Mouse (Mus musculus): ENCODE measurements at regions not wholly inside any gene's neighbourhood (a gene's known extent, or its start where the extent isn't known, plus 50 kb on each side); places are given as distances from the start of the nearest gene placed in this dataset.
"Not testable (repeated sequence)": the region's sequence is repeated elsewhere in the genome, so short reads cannot be mapped to it uniquely, and the experiment has no call there.

GRCm38 (mm10) chr16:29911164-29911571 is 153.0 kb upstream of the Hes1 start:
- peak; percentile 50 for DNase-seq (ENCODE audit: low spot score)

DNA sequence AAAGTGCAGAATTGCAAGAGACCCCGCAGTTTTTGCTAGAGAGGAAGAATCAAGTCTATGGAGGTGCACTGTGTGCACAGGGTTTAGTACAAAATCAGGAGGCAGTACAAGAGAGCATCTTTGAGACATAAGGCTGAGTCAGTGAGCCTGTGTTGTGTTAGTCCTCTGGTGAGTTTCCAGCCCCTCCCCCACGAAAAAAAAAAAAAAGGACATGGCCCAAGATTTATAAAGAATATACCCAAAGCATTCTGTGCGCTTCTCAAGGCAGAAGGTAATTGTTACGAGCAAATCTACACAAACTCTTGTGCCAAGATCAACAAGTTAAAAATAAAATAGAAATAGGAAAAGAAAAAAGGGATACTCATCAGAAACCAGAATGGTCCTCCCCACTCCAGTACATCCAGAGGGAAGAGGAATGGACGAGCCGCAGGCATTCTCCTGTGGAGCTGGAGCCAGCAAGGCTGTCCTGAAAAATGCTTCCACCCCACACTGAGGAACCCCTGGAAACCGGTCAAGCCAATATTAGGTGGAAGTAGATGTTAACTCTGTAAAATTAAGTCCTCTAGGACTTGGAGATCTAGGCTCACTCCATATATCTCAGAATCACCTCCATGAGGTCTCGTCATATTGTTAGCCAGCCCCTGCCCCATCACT is 150.7 kb upstream of the Hes1 start:
- no peak for DNase-seq (ENCODE audit: low spot score)

GRCm38 (mm10) chr16:29915346-29915745 is 148.8 kb upstream of the Hes1 start:
- DNase-seq (ENCODE audit: low spot score): no peak

GRCm38 (mm10) chr16:29917989-29918388 is 146.2 kb upstream of the Hes1 start:
- DNase-seq (ENCODE audit: low spot score): no peak

- DNase-seq (ENCODE audit: low spot score): no peak
Observed at GRCm38 (mm10) chr16:29918396-29918795, 145.8 kb upstream of the Hes1 start.

DNA sequence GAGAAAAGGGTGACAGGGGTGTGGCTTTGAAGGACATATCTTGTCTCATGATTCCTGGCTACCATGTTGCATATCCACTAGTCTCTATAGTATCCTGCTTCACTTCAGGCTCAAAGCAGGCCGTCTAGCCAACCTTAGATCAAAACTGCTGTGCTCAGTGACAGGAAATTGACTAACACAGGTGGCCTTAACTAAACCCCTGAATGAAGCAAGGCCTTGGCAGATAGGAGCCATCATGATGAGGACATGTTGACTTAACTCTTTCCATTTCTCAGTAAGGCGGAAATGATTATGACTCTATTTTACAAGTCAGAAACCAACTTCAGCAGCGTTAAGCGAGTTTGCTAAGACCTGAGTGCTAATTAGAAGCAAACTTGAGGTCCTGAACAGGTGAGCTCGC is 143.2 kb upstream of the Hes1 start:
- DNase-seq (ENCODE audit: low spot score): no peak

GRCm38 (mm10) chr16:29921385-29921784 is 142.8 kb upstream of the Hes1 start:
- no peak for DNase-seq (ENCODE audit: low spot score)

- not testable (repeated sequence) for DNase-seq (ENCODE audit: low spot score)
Observed at GRCm38 (mm10) chr16:29927276-29927675, 136.9 kb upstream of the Hes1 start.

- DNase-seq (ENCODE audit: low spot score): no peak
Observed at GRCm38 (mm10) chr16:29928291-29928690, 135.9 kb upstream of the Hes1 start.

GRCm38 (mm10) chr16:29931746-29932351 is 132.3 kb upstream of the Hes1 start:
- DNase-seq (ENCODE audit: low spot score): no peak

DNA sequence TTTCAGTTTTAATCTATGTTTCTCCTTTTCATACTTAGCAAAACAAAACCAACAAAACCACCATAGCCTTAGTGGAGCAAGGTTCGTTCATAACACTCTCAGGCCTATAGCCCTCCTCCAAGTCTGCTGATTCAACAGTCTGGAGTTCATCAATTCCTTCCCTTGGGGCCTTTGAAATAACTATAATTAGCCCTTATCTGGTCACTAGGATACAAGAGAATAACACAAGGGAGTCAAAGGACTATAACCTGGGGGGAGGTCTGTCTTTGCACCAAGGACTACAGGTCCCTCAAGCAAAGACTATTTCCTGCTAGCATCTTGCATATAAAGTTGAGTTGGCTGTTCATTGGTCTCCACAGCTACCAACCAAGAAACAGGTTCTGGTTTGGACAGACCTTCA is 129.5 kb upstream of the Hes1 start:
- no peak for DNase-seq (ENCODE audit: low spot score)

DNA sequence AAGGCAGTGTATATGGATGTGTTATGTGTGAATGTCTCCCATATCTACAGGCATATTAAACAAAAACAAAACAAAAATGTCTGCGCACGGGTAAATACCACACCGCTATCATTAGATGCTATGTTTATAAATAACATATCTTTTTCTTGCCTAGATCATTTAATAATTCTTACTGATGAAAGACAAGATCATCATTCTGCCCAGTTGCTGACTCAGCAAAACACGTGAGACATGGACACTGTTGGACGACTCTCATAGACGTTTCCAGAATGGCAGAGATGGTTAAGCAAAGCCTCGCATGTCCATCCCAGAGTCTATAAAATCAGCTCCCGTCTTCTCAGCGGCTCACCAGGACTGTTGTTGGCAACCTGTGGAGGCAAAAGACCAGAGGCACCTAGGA is 125.5 kb upstream of the Hes1 start:
- no peak for DNase-seq (ENCODE audit: low spot score)

DNA sequence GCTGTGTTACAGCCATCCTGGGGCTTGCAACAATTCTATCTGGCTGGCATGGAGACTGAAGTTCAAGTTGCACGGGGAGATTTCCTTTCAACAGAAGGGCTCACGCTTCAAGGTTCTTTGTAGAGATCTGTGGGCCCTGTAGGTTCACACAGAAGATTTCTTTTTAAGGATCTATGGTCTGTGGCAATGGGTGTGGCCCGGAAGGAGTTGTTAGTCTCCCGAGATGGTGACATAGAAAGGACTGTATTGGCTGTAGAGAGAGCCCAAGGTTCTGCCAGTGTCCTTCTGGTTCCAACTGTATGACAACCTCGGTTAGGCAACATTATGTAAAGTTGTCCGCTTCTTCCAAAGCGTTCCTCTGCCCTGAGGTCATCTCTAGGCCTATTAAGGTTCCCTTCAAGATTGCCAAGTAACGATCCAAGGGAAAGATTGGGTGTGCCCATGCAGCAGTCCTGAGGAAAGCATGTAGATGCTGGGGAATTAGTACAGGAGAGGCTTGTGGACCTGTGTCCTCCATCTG is 124.8 kb upstream of the Hes1 start:
- DNase-seq (ENCODE audit: low spot score): no peak

GRCm38 (mm10) chr16:29939869-29940707 is 124.1 kb upstream of the Hes1 start:
- DNase-seq (ENCODE audit: low spot score): no peak

DNA sequence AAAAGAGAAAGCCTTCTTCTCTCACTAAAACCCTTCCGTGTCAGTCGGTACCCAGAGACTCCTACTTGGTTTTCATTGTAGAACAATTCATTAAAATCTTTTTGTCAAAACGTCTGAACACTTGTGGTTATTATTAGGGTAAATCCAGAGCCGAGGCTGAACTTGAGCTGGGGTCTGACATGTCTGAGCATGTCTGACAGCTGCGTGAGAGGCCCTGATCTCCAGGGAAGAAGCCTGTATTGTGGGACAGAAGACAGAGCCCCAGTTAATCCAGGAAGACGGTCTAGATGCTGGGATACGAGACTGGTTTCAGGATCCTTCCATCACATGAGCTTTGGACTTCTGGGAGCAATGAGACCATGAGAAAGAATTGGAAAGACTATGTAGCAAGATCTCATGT is 122.1 kb upstream of the Hes1 start:
- DNase-seq (ENCODE audit: low spot score): no peak

GRCm38 (mm10) chr16:29943963-29944860 is 120.0 kb upstream of the Hes1 start:
- no peak for DNase-seq (ENCODE audit: low spot score)

DNA sequence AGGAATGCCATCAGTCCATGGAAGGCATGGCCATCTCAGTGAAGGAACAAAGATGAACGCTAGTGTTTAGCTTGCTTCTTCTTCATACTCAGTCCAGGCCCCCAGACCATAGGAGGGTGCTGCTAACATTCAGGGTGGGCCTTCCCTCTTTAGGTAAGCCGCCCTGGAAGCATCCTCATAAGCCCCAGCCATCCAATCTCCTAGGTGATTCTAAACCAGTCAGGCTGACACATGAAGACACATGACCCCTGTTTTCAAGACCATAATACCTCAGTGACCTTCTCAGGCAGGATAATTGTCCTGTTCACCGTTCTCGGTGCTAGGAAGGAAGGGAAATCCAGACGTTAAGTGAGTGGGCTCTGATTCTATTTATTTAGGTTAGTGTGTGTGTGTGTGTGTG is 119.2 kb upstream of the Hes1 start:
- DNase-seq (ENCODE audit: low spot score): no peak

- DNase-seq (ENCODE audit: low spot score): peak; percentile 22
Observed at GRCm38 (mm10) chr16:29945376-29945890, 118.8 kb upstream of the Hes1 start.

GRCm38 (mm10) chr16:29945891-29946598 is 118.1 kb upstream of the Hes1 start:
- DNase-seq (ENCODE audit: low spot score): no peak

GRCm38 (mm10) chr16:29946966-29947365 is 117.2 kb upstream of the Hes1 start:
- DNase-seq (ENCODE audit: low spot score): no peak

Measured in thymus, postnatal 0 days (tissue).